In genomic region chr15:102141120-102141519, GRCm38 (mm10) we compare ENCODE assay signal across 17 mouse cellular contexts. TPM values are rescaled to one million over a fixed set of nuclear protein-coding genes. Genes with fewer than 3 reads are reported as not detected.
"Had no signal": no experiment of that assay in that cellular context is flagged by ENCODE, and none has a peak within 500 bp of the region (broad histone marks: within the 10 kb centered on the region; RNA-seq: fewer than 3 reads in every experiment).

No protein-coding gene starts in this region.

- H3K9me3 ChIP-seq: neural tube, embryonic 13.5 days; neural tube, embryonic 15.5 days; stomach, embryonic 15.5 days had no signal

- H3K36me3 ChIP-seq: neural tube, embryonic 13.5 days; neural tube, embryonic 15.5 days; stomach, embryonic 15.5 days had no signal

- H3K9ac ChIP-seq: neural tube, embryonic 13.5 days; neural tube, embryonic 15.5 days; stomach, embryonic 15.5 days had no signal

- DNase-seq: retina, postnatal 1 day; right cerebral cortex, adult 18-20 months; right cerebral cortex, postnatal 14 days; right cerebral cortex, postnatal 25 days; right cerebral cortex, postnatal 4 days; spleen, adult 18-20 months; thymus, adult 18-20 months; thymus, adult 2 months; thymus, postnatal 14 days; thymus, postnatal 25 days; thymus, postnatal 36 days; thymus, postnatal 4 days had no signal

- H3K4me2 ChIP-seq: neural tube, embryonic 13.5 days; neural tube, embryonic 15.5 days; stomach, embryonic 15.5 days had no signal

- H3K4me3 ChIP-seq: neural tube, embryonic 13.5 days; neural tube, embryonic 15.5 days; stomach, embryonic 15.5 days had no signal

- H3K27ac ChIP-seq: neural tube, embryonic 13.5 days; neural tube, embryonic 15.5 days; stomach, embryonic 15.5 days; stomach, postnatal 0 days had no signal

RNA-seq across cellular contexts. Expression of gene Soat2, which starts 9.2 kb away (rescaled TPM):
- polyA plus RNA-seq: neural tube, embryonic 14.5 days had no signal
